Mouse (Mus musculus): ENCODE data around the gene Robo3. TPM values are rescaled to one million over a fixed set of nuclear protein-coding genes. Genes with fewer than 3 reads are reported as not detected.

Gene Robo3
- polyA plus RNA-seq, 2 experiments, result 0.07 to 0.39 TPM

DNA sequence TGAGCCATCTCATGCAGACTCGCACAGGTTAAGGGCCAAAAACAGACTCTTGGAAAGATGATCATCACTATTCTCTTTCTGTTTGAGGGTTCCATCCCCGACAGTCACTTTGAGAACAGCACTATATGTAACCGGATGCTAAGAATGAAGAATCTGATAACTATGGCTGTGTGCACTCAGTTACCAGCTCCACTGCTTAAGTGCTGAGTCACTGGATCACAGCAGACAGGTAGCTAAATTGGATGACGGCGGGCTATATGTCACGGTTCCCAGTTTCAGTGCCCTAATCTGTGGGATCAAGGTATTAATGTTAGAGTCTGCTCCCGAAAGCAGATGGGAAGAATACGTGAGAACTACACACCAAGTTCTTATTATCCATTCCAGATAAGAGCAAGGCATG lies 22.8 kb upstream of the Robo3 start:
- TF ChIP-seq POLR2A (IDR thresholded peaks at IDR 0.05; ENCODE audit: borderline replicate concordance, extremely low read depth, insufficient read depth, insufficient read length), result no peak
- DNase-seq (ENCODE audit: low spot score), result no peak
- WGBS, result 3% methylated on average over 8 of the region's 8 CpGs
- H3K9ac ChIP-seq (ENCODE audit: low read depth, low read length, severe bottlenecking), result no peak overlapping the region
- no peak overlapping the region for H3K4me3 ChIP-seq (replicated peaks; ENCODE audit: low read length)
- H3K4me2 ChIP-seq (replicated peaks; ENCODE audit: low read depth, low read length, severe bottlenecking), result peak overlapping the region; percentile 37; the same call in 1 of the 2 replicates
- no peak for ATAC-seq (ENCODE audit: low FRiP score, low read depth)
- H3K4me1 ChIP-seq (ENCODE audit: control insufficient read depth, insufficient read depth, low read length), result peaks cover 23% of the 10 kb centered on the region; the same call in 1 of the 2 replicates
- H3K27ac ChIP-seq (replicated peaks; ENCODE audit: low read depth, low read length), result no peak overlapping the region
- peaks cover 73% of the 10 kb centered on the region for H3K27me3 ChIP-seq (ENCODE audit: control insufficient read depth, insufficient read depth, low read length)
- no peaks in the 10 kb centered on the region for H3K9me3 ChIP-seq (ENCODE audit: control insufficient read depth, low read length)
- no peaks in the 10 kb centered on the region for H3K36me3 ChIP-seq (ENCODE audit: control insufficient read depth, insufficient read depth, low read length)

DNA sequence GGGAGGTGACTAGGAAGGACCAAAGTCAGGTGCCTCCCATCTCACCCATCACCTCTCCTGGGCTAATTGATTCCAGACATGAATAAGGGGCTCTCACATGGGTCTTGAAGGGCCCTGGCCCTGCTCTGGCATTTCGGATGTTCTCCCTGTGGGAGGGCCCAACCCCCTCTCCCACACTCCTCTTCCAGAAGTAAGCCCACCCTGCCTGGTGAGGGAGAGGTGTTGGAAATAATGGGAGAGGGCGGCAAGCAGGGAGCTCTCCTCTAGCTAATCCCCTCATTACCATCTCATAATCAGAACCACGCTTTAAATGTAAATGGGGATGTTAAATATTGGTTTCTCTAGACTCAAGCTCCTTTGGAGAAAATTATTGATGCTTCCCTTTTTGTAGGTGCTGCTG lies 21.9 kb upstream of the Robo3 start:
- WGBS, result 7% methylated on average over 3 of the region's 3 CpGs
- no peak for ATAC-seq (ENCODE audit: low FRiP score, low read depth)
- no peak for TF ChIP-seq POLR2A (IDR thresholded peaks at IDR 0.05; ENCODE audit: borderline replicate concordance, extremely low read depth, insufficient read depth, insufficient read length)

DNA sequence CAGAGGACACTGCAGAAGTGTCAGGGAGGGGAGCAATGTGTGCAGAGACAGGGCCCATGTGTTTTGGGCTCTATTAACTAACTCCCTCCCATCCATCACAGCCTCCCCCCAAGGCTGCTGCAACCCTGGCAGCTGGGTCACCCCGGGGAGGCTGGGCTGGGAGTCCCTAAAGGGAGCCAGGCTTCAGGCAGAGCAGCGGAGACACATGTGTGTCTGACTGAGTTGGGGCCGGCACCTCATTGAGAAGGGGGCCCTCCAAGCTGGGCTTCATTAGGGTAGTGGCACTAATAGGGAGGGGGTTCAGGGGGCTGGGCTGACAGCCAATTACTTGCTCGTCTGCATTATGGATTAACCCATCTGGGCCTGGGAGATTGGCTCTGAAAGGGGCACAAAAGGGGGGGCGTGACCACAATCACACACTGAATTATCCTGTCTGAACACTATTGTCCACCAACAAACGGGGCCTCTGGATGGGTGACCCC lies 21.0 kb upstream of the Robo3 start:
- H3K4me1 ChIP-seq (ENCODE audit: control insufficient read depth, insufficient read depth, low read length), result 0 out of 2 replicates have a peak, but pooled peaks cover 10% of the 10 kb centered on the region
- TF ChIP-seq POLR2A (IDR thresholded peaks at IDR 0.05; ENCODE audit: borderline replicate concordance, extremely low read depth, insufficient read depth, insufficient read length), result no peak
- H3K4me2 ChIP-seq (replicated peaks; ENCODE audit: low read depth, low read length, severe bottlenecking), result no peak overlapping the region
- H3K9me3 ChIP-seq (ENCODE audit: control insufficient read depth, low read length), result no peaks in the 10 kb centered on the region
- peaks cover 55% of the 10 kb centered on the region for H3K27me3 ChIP-seq (ENCODE audit: control insufficient read depth, insufficient read depth, low read length)
- no peak overlapping the region for H3K27ac ChIP-seq (replicated peaks; ENCODE audit: low read depth, low read length)
- ATAC-seq (ENCODE audit: low FRiP score, low read depth) (no peak), DNase-seq (ENCODE audit: low spot score) (no peak)
- no peak overlapping the region for H3K9ac ChIP-seq (ENCODE audit: low read depth, low read length, severe bottlenecking)
- H3K4me3 ChIP-seq (replicated peaks; ENCODE audit: low read length), result no peak overlapping the region
- H3K36me3 ChIP-seq (ENCODE audit: control insufficient read depth, insufficient read depth, low read length), result no peaks in the 10 kb centered on the region
- WGBS, result 5% methylated on average over 6 of the region's 6 CpGs

More for the DNA sequence above, 21.9 kb upstream of the Robo3 start:
- peaks cover 15% of the 10 kb centered on the region; the same call in 1 of the 2 replicates for H3K4me1 ChIP-seq (ENCODE audit: control insufficient read depth, insufficient read depth, low read length)
- no peak for DNase-seq (ENCODE audit: low spot score)
- no peak overlapping the region for H3K9ac ChIP-seq (ENCODE audit: low read depth, low read length, severe bottlenecking)
- H3K27ac ChIP-seq (replicated peaks; ENCODE audit: low read depth, low read length), result no peak overlapping the region
- no peak overlapping the region for H3K4me2 ChIP-seq (replicated peaks; ENCODE audit: low read depth, low read length, severe bottlenecking)
- H3K4me3 ChIP-seq (replicated peaks; ENCODE audit: low read length), result no peak overlapping the region
- H3K36me3 ChIP-seq (ENCODE audit: control insufficient read depth, insufficient read depth, low read length), result no peaks in the 10 kb centered on the region
- H3K9me3 ChIP-seq (ENCODE audit: control insufficient read depth, low read length), result no peaks in the 10 kb centered on the region
- H3K27me3 ChIP-seq (ENCODE audit: control insufficient read depth, insufficient read depth, low read length), result peaks cover 64% of the 10 kb centered on the region

DNA sequence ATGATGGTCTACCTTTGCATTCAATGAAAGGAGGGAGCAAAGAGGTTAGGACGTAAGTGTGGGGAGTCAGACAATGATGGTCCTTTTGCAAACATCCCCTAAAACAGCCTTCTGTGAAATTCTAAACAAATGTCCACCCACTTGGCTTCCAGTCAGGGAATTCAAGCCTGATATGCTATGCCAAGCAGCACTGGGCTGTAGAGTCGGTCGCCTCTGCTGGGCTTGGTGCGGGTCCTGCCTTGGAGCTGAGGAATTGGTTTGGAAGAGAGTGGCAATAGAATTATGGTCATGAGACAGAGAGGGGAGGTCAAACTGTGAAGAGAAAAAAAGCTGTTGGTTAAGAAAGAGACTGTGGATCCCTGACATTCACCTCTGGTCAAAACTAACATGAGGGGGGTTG lies 20.3 kb upstream of the Robo3 start:
- Histone ChIP-seq H3K9me3 (ENCODE audit: control insufficient read depth, low read length) (no peaks in the 10 kb centered on the region), H3K4me1 (ENCODE audit: control insufficient read depth, insufficient read depth, low read length) (0 out of 2 replicates have a peak, but pooled peaks cover 10% of the 10 kb centered on the region), H3K36me3 (ENCODE audit: control insufficient read depth, insufficient read depth, low read length) (no peaks in the 10 kb centered on the region), H3K27ac (replicated peaks; ENCODE audit: low read depth, low read length) (no peak overlapping the region), H3K27me3 (ENCODE audit: control insufficient read depth, insufficient read depth, low read length) (peaks cover 47% of the 10 kb centered on the region), H3K4me2 (replicated peaks; ENCODE audit: low read depth, low read length, severe bottlenecking) (no peak overlapping the region), H3K9ac (ENCODE audit: low read depth, low read length, severe bottlenecking) (no peak overlapping the region), H3K4me3 (replicated peaks; ENCODE audit: low read length) (no peak overlapping the region)
- DNase-seq (ENCODE audit: low spot score) (no peak), ATAC-seq (ENCODE audit: low FRiP score, low read depth) (no peak)
- 48% methylated on average over 4 of the region's 4 CpGs for WGBS
- TF ChIP-seq POLR2A (IDR thresholded peaks at IDR 0.05; ENCODE audit: borderline replicate concordance, extremely low read depth, insufficient read depth, insufficient read length), result no peak

DNA sequence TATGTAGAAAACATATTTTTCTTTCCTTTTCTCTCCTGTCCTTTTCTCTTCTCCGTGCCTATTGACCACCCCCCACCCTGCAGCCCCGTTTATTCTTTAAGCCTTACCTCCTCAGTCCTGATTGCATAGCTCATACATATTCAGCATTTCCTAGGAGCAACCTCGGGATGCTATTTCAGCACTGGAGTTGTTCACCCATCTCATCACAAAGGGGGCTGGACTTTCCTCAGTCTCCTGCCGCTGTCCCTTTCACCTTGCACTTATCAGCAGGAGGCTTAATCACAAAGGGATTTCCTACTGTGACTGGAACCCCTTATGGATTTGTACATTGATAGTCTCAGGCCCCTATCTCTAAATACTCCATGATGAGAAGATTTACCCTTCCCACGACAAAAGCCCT lies 19.4 kb upstream of the Robo3 start:
- Histone ChIP-seq H3K27ac (replicated peaks; ENCODE audit: low read depth, low read length) (no peak overlapping the region), H3K36me3 (ENCODE audit: control insufficient read depth, insufficient read depth, low read length) (no peaks in the 10 kb centered on the region), H3K4me2 (replicated peaks; ENCODE audit: low read depth, low read length, severe bottlenecking) (no peak overlapping the region), H3K9ac (ENCODE audit: low read depth, low read length, severe bottlenecking) (no peak overlapping the region), H3K9me3 (ENCODE audit: control insufficient read depth, low read length) (no peaks in the 10 kb centered on the region), H3K4me1 (ENCODE audit: control insufficient read depth, insufficient read depth, low read length) (0 out of 2 replicates have a peak, but pooled peaks cover 10% of the 10 kb centered on the region), H3K4me3 (replicated peaks; ENCODE audit: low read length) (no peak overlapping the region), H3K27me3 (ENCODE audit: control insufficient read depth, insufficient read depth, low read length) (peaks cover 38% of the 10 kb centered on the region)
- no peak for ATAC-seq (ENCODE audit: low FRiP score, low read depth)
- DNase-seq (ENCODE audit: low spot score), result no peak
- TF ChIP-seq POLR2A (IDR thresholded peaks at IDR 0.05; ENCODE audit: borderline replicate concordance, extremely low read depth, insufficient read depth, insufficient read length), result no peak
- WGBS, result 4% methylated on average over 5 of the region's 5 CpGs

Data from limb, embryonic 14.5 days (tissue).